Mouse (Mus musculus) heart, adult 9 months (tissue): Measurements from ENCODE around the gene Cmya5.

Experiments
- DNase-seq, 2 experiments: peaks; one replicate each; pipeline ENCODE4 v3.0.0; 2022; ENCODE audit warnings: low spot score in 2 of 2

The Cmya5 gene

GRCm38 (mm10) chr13:93062860-93063636 lies 81.5 kb downstream of the Cmya5 start:
- peak; percentile 10 to 45 for DNase-seq

- DNase-seq = no peak
Measured at GRCm38 (mm10) chr13:93061311-93061710, 83.2 kb downstream of the Cmya5 start.

- DNase-seq = no peak
Measured at GRCm38 (mm10) chr13:93060437-93060836, 84.1 kb downstream of the Cmya5 start.

- DNase-seq = no peak
Measured at GRCm38 (mm10) chr13:93058551-93059011, 85.9 kb downstream of the Cmya5 start.

GRCm38 (mm10) chr13:93057492-93058260 lies 86.8 kb downstream of the Cmya5 start:
- no peak for DNase-seq

- DNase-seq = no peak
Measured at GRCm38 (mm10) chr13:93056091-93056490, 88.4 kb downstream of the Cmya5 start.

GRCm38 (mm10) chr13:93051483-93051882 lies 93.0 kb downstream of the Cmya5 start:
- DNase-seq = peak; percentile 38 to 50

- no peak for DNase-seq
Measured at GRCm38 (mm10) chr13:93041021-93041420, 103.5 kb downstream of the Cmya5 start.

- no peak for DNase-seq
Measured at GRCm38 (mm10) chr13:93036218-93036617, 108.3 kb downstream of the Cmya5 start.

GRCm38 (mm10) chr13:93029337-93029736 lies 115.2 kb downstream of the Cmya5 start:
- DNase-seq = no peak

- DNase-seq = no peak
Measured at GRCm38 (mm10) chr13:93024837-93025236, 119.7 kb downstream of the Cmya5 start.

GRCm38 (mm10) chr13:93022158-93022557 lies 122.4 kb downstream of the Cmya5 start:
- peak in 1 of 2 experiments; percentile 10 for DNase-seq

- DNase-seq = peak in 1 of 2 experiments; percentile 21
Measured at GRCm38 (mm10) chr13:93012952-93013351, 131.6 kb downstream of the Cmya5 start.

GRCm38 (mm10) chr13:93011315-93011714 lies 133.2 kb downstream of the Cmya5 start:
- DNase-seq = no peak

GRCm38 (mm10) chr13:93010524-93010923 lies 134.0 kb downstream of the Cmya5 start:
- no peak for DNase-seq

GRCm38 (mm10) chr13:93007078-93007477 lies 137.4 kb downstream of the Cmya5 start:
- no peak for DNase-seq

- DNase-seq = no peak
Measured at GRCm38 (mm10) chr13:93006347-93006746, 138.2 kb downstream of the Cmya5 start.

GRCm38 (mm10) chr13:93004003-93004402 lies 140.5 kb downstream of the Cmya5 start:
- no peak for DNase-seq

GRCm38 (mm10) chr13:93002456-93002855 lies 142.1 kb downstream of the Cmya5 start:
- DNase-seq = no peak

GRCm38 (mm10) chr13:93000640-93001351 lies 143.7 kb downstream of the Cmya5 start:
- DNase-seq = peak in 1 of 2 experiments; percentile 32

GRCm38 (mm10) chr13:92999860-93000259 lies 144.7 kb downstream of the Cmya5 start:
- DNase-seq = no peak

GRCm38 (mm10) chr13:92994743-92995142 lies 149.8 kb downstream of the Cmya5 start:
- DNase-seq = peak; percentile 54 to 61
